Mouse (Mus musculus) CH12.LX (cell line): ENCODE data around the gene Gm4881. TPM values are rescaled to one million over a fixed set of nuclear protein-coding genes. Genes with fewer than 3 reads are reported as not detected.

ENCODE experiments used
- DNase-seq: peaks from one replicate; pipeline ENCODE4 v3.0.0-alpha.2; 2013; ENCODE audit errors: extremely low read depth
- H3K27ac ChIP-seq: 2 replicates; pipeline ENCODE4 v1.5.1; 2012; ENCODE audit warnings: low read depth, mild to moderate bottlenecking, control low read depth, moderate library complexity; ENCODE audit not compliant: insufficient read depth
- H3K27me3 ChIP-seq: replicated peaks from 2 replicates; pipeline ENCODE3; 2012; ENCODE audit warnings: inconsistent platforms
- H3K36me3 ChIP-seq, 2 experiments: replicated peaks in 1 of 2; 2 replicates each; pipeline versions ENCODE3 to v1.6.1; 2012; ENCODE audit warnings: inconsistent platforms in 1 of 2, low read length in 1 of 2, mild to moderate bottlenecking in 1 of 2, mixed read lengths in 1 of 2, moderate library complexity in 1 of 2; ENCODE audit not compliant: control insufficient read depth in 1 of 2, insufficient read depth in 1 of 2
- H3K4me1 ChIP-seq, 2 experiments: 2 replicates each; pipeline ENCODE4 v1.6.1; 2012; ENCODE audit warnings: inconsistent platforms in 1 of 2, moderate library complexity in 1 of 2; ENCODE audit not compliant: insufficient read depth in 2 of 2, control insufficient read depth in 1 of 2
- H3K4me2 ChIP-seq: 2 replicates; pipeline ENCODE4 v1.6.1; 2012; ENCODE audit warnings: low read depth, mild to moderate bottlenecking, control low read depth; ENCODE audit not compliant: poor library complexity, insufficient read depth, severe bottlenecking
- H3K4me3 ChIP-seq, 3 experiments: fragments of 150-350 bp in 1 of 3; sonication (generic) in 1 of 3; replicated peaks in 1 of 3; 2 replicates each; pipeline versions ENCODE3 to v1.5.1; 2011 to 2012; ENCODE audit warnings: low read depth in 2 of 3, low read length in 2 of 3, mild to moderate bottlenecking in 2 of 3, moderate library complexity in 2 of 3, control low read depth in 1 of 3, improper control_type of control experiment in 1 of 3, inconsistent platforms in 1 of 3, mixed read lengths in 1 of 3; ENCODE audit not compliant: poor library complexity in 1 of 3
- H3K79me2 ChIP-seq: replicated peaks from 2 replicates; pipeline ENCODE4 v1.6.1; 2012; ENCODE audit warnings: mild to moderate bottlenecking, moderate library complexity; ENCODE audit not compliant: control insufficient read depth, poor library complexity, insufficient read depth, severe bottlenecking; ENCODE audit errors: extremely low read depth
- H3K9ac ChIP-seq: 2 replicates; pipeline ENCODE4 v1.6.1; 2012; ENCODE audit warnings: low read depth, mild to moderate bottlenecking, control low read depth, moderate library complexity; ENCODE audit not compliant: insufficient read depth
- H3K9me3 ChIP-seq: replicated peaks from 2 replicates; pipeline ENCODE3; 2012; ENCODE audit warnings: low read length, inconsistent platforms, mixed read lengths
- CHD1 ChIP-seq: IDR thresholded peaks from 2 replicates; pipeline ENCODE4 v1.6.1; 2012; ENCODE audit warnings: low read depth, low read length, improper control_type of control experiment, inconsistent platforms
- CHD2 ChIP-seq: IDR thresholded peaks from 2 replicates; pipeline ENCODE4 v1.6.1; 2011; ENCODE audit warnings: low read length, improper control_type of control experiment
- E2F4 ChIP-seq: IDR thresholded peaks from 2 replicates; pipeline ENCODE4 v1.6.1; 2011; ENCODE audit warnings: low read depth, low read length, improper control_type of control experiment; ENCODE audit not compliant: insufficient replicate concordance
- EP300 ChIP-seq: IDR thresholded peaks from 2 replicates; pipeline ENCODE4 v1.6.1; 2011; ENCODE audit warnings: low read length, improper control_type of control experiment
- ETS1 ChIP-seq: conservative IDR thresholded peaks from 2 replicates; pipeline ENCODE4 v1.6.1; 2012; ENCODE audit warnings: low read depth, mild to moderate bottlenecking, inconsistent platforms, low read length, improper control_type of control experiment, moderate library complexity
- HCFC1 ChIP-seq: IDR thresholded peaks from 2 replicates; pipeline ENCODE4 v1.6.1; 2012; ENCODE audit warnings: low read depth, mild to moderate bottlenecking, inconsistent platforms, low read length, improper control_type of control experiment
- JUND ChIP-seq: conservative IDR thresholded peaks from 2 replicates; pipeline ENCODE4 v1.6.1; 2011; ENCODE audit warnings: low read depth, low read length, improper control_type of control experiment
- KAT2A ChIP-seq: IDR thresholded peaks from 2 replicates; pipeline ENCODE4 v1.6.1; 2012; ENCODE audit warnings: low read length, improper control_type of control experiment, inconsistent platforms; ENCODE audit not compliant: insufficient replicate concordance
- MAFK ChIP-seq: IDR thresholded peaks from 2 replicates; pipeline ENCODE4 v1.6.1; 2011; ENCODE audit warnings: low read length, improper control_type of control experiment; ENCODE audit not compliant: insufficient replicate concordance
- MAX ChIP-seq: IDR thresholded peaks from 2 replicates; pipeline ENCODE4 v1.6.1; 2011; ENCODE audit warnings: low read length, improper control_type of control experiment
- MAZ ChIP-seq: IDR thresholded peaks from 2 replicates; pipeline ENCODE4 v1.6.1; 2012; ENCODE audit warnings: low read depth, mild to moderate bottlenecking, inconsistent platforms, low read length, improper control_type of control experiment, moderate library complexity
- MEF2A ChIP-seq: IDR thresholded peaks from 2 replicates; pipeline ENCODE4 v1.6.1; 2014; ENCODE audit warnings: low read depth, mild to moderate bottlenecking, inconsistent platforms, low read length, improper control_type of control experiment, borderline replicate concordance
- MYC ChIP-seq: IDR thresholded peaks from 2 replicates; pipeline ENCODE4 v1.6.1; 2011; ENCODE audit warnings: low read depth, mild to moderate bottlenecking, improper control_type of control experiment, low read length
- NELFE ChIP-seq: IDR thresholded peaks from 2 replicates; pipeline ENCODE4 v1.6.1; 2011; ENCODE audit warnings: low read depth, low read length, improper control_type of control experiment
- NRF1 ChIP-seq: IDR thresholded peaks from 2 replicates; pipeline ENCODE4 v1.6.1; 2014; ENCODE audit warnings: low read depth, mild to moderate bottlenecking, inconsistent platforms, low read length, improper control_type of control experiment, moderate library complexity
- POLR2AphosphoS2 ChIP-seq: IDR thresholded peaks from 2 replicates; pipeline ENCODE4 v1.6.1; 2011; ENCODE audit warnings: low read depth, low read length, improper control_type of control experiment
- RAD21 ChIP-seq: IDR thresholded peaks from 2 replicates; pipeline ENCODE4 v1.6.1; 2011; ENCODE audit warnings: low read depth, mild to moderate bottlenecking, low read length, improper control_type of control experiment, moderate library complexity
- RCOR1 ChIP-seq: conservative IDR thresholded peaks from 2 replicates; pipeline ENCODE4 v1.6.1; 2012; ENCODE audit warnings: low read depth, mild to moderate bottlenecking, inconsistent platforms, low read length, improper control_type of control experiment
- SIN3A ChIP-seq: IDR thresholded peaks from 2 replicates; pipeline ENCODE4 v1.6.1; 2012; ENCODE audit warnings: low read length, improper control_type of control experiment, inconsistent platforms
- SMC3 ChIP-seq: IDR thresholded peaks from 2 replicates; pipeline ENCODE4 v1.6.1; 2011; ENCODE audit warnings: low read depth, low read length, improper control_type of control experiment
- TBP ChIP-seq: conservative IDR thresholded peaks from 2 replicates; pipeline ENCODE4 v1.6.1; 2011; ENCODE audit warnings: low read depth, low read length, improper control_type of control experiment
- TCF12 ChIP-seq: IDR thresholded peaks from 2 replicates; pipeline ENCODE4 v1.6.1; 2014; ENCODE audit warnings: low read depth, mild to moderate bottlenecking, inconsistent platforms, low read length, improper control_type of control experiment
- ZC3H11A ChIP-seq: IDR thresholded peaks from 2 replicates; pipeline ENCODE4 v1.6.1; 2012; ENCODE audit warnings: low read depth, mild to moderate bottlenecking, inconsistent platforms, low read length, improper control_type of control experiment
- ZNF384 ChIP-seq: IDR thresholded peaks from 2 replicates; pipeline ENCODE4 v1.6.1; 2012; ENCODE audit warnings: low read depth, low read length, improper control_type of control experiment, inconsistent platforms
- dilution Hi-C: fragments of 300-500 bp; cut with MboI; formaldehyde crosslinking; loops from 2 replicates; pipeline ENCODE4 v1.14.3; 2020; ENCODE audit warnings: low sequenced_read_pairs; ENCODE audit not compliant: extremely low pct_unique_long_range_greater_than_20kb, extremely low pct_ligation_motif_present
- in situ Hi-C: fragments of 300-500 bp; cut with MboI; formaldehyde crosslinking; loops from 3 replicates; pipeline ENCODE4 v1.14.3; 2019; ENCODE audit warnings: low sequenced_read_pairs, low pct_ligation_motif_present, low pct_unique_long_range_greater_than_20kb, mixed read lengths
- polyA plus RNA-seq: library from polyadenylated mRNA; unstranded; fragments of >175 nt; gene quantifications from 2 replicates; pipeline ENCODE4 v1.2.1, GENCODE M21; 2012; ENCODE audit warnings: low read depth; ENCODE audit not compliant: insufficient read length
- total RNA-seq, 2 experiments: library from RNA; depleted of rRNA; stranded (reverse); fragments of 300-350 nt in 1 of 2; fragments of >200 nt in 1 of 2; gene quantifications; 2 replicates each; pipeline ENCODE4 v1.2.3; 2012 to 2014

Gm4881 gene
- total and polyA plus RNA-seq, 3 experiments, result not detected

DNA sequence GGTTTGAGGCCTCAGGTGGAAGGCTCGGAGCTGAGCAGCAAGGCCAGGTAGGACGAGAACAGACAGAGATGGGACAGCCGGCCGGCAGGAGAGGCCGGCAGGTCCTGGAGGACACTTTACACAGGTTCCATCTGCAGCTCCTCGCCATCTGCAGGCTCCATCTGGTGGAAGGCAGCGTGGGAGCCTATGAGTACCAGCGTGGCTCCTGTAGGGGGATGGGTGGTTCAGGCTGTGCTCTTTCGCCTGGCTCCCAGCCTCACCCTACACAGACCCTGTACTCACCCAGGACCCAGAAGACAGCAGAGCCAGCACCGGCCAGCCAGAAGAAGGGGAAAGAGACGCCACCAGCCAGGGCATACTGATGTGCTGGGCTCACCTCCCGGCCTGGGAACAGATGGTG, 25.5 kb upstream of the Gm4881 start:
- no peak overlapping the region for H3K4me2 ChIP-seq
- H3K9ac ChIP-seq, result no peak overlapping the region
- no peak for DNase-seq
- H3K4me1 ChIP-seq, result peaks cover 4 to 29% of the 10 kb centered on the region in 2 experiments; a peak in 3 of 4 replicates
- dilution Hi-C loops (no loop called here), in situ Hi-C loops (no loop called here)
- no peak overlapping the region for H3K27ac ChIP-seq
- H3K36me3 ChIP-seq, result peaks cover 0 to 17% of the 10 kb centered on the region in 2 experiments
- H3K27me3 ChIP-seq, result peaks cover 16% of the 10 kb centered on the region
- TF ChIP-seq MYC, result no peak
- no peak for TF ChIP-seq KAT2A
- TF ChIP-seq RCOR1, result no peak
- TF ChIP-seq MAX, result no peak
- TF ChIP-seq ZNF384, result no peak
- no peak for TF ChIP-seq NRF1
- no peak for TF ChIP-seq POLR2AphosphoS2
- no peak for TF ChIP-seq MAZ
- TF ChIP-seq HCFC1, result no peak
- no peak for TF ChIP-seq CHD1
- TF ChIP-seq ZC3H11A, result no peak
- no peak for TF ChIP-seq MEF2A
- TF ChIP-seq E2F4, result no peak
- TF ChIP-seq, all 38 proteins: peak for 0
- Histone ChIP-seq H3K9me3 (no peaks in the 10 kb centered on the region), H3K79me2 (no peaks in the 10 kb centered on the region), H3K4me3 (no peak overlapping the region)

DNA sequence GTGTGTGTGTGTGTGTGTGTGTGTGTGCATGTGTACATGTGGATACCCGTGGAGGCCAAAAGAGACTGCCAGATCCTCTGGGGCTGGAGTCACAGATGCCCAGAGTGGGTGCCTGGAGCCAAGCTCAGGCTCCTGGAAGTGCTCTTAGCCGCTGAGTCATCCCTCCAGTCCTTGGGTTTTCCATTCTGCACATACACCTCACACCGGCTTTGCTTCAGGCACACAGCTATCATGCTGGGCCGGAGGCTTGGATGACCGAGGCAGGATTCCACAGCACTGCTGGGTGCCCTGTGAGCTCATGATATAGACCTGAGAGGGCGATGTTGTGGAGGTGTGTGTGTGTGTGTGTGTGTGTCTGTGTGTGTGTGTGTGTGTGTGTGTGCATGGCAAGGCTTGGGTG, 24.2 kb upstream of the Gm4881 start:
- in situ Hi-C loops (no loop called here), dilution Hi-C loops (no loop called here)
- no peak for TF ChIP-seq ZC3H11A
- TF ChIP-seq ETS1, result no peak
- no peak for TF ChIP-seq JUND
- TF ChIP-seq NELFE, result no peak
- TF ChIP-seq SMC3, result no peak
- TF ChIP-seq RCOR1, result no peak
- no peak for TF ChIP-seq ZNF384
- no peak for TF ChIP-seq MAFK
- TF ChIP-seq POLR2AphosphoS2, result no peak
- TF ChIP-seq TCF12, result no peak
- TF ChIP-seq SIN3A, result no peak
- no peak for TF ChIP-seq EP300
- no peak for TF ChIP-seq TBP
- TF ChIP-seq MAX, result no peak
- TF ChIP-seq RAD21, result no peak
- TF ChIP-seq CHD2, result no peak

More for the DNA sequence above, 24.2 kb upstream of the Gm4881 start:
- H3K9me3 ChIP-seq, result no peaks in the 10 kb centered on the region
- DNase-seq, result no peak
- H3K4me3 ChIP-seq, result no peak overlapping the region
- no peak overlapping the region for H3K4me2 ChIP-seq
- H3K79me2 ChIP-seq, result no peaks in the 10 kb centered on the region
- peaks cover 4% of the 10 kb centered on the region for H3K27me3 ChIP-seq
- no peak overlapping the region for H3K9ac ChIP-seq
- H3K4me1 ChIP-seq, result peaks cover 2 to 31% of the 10 kb centered on the region in 2 experiments; a peak in 2 of 4 replicates
- H3K36me3 ChIP-seq, result peaks cover 0 to 17% of the 10 kb centered on the region in 2 experiments
- no peak overlapping the region for H3K27ac ChIP-seq
